ENCODE assay signal across 13 mouse cellular contexts in the genomic region with DNA sequence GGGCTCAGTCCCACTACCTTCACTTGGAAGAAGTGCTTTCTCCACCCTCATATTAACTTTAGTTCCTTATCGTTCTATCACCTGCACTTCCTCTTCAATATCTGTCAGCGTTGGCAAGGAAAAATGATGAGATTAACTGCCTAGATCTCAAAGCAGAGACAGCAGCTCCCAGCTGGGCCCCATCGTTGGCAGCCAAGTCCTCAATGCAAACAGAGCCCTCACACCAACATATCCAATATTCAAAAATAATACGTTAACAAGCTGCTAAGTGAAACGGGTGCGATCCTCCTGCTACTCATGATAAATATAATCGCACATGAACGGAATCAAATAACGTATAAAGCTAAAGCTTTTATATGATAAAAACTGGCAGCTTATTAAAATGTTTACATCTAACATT.
"Had no signal": no experiment of that assay in that cellular context is flagged by ENCODE, and none has a peak within 500 bp of the region (broad histone marks: within the 10 kb centered on the region; RNA-seq: fewer than 3 reads in every experiment).

No protein-coding gene starts in this region.

- H3K4me1 ChIP-seq: midbrain, embryonic 13.5 days; midbrain, embryonic 15.5 days; neural tube, embryonic 12.5 days had no signal

- DNase-seq: liver, postnatal 0 days; lung, adult 2 months; lung, postnatal 10 days; right cerebral cortex, postnatal 14 days; thymus, adult 18-20 months; thymus, postnatal 14 days; thymus, postnatal 36 days had no signal

- H3K9ac ChIP-seq: liver, postnatal 0 days; midbrain, embryonic 13.5 days; midbrain, embryonic 15.5 days; neural tube, embryonic 12.5 days had no signal

- ATAC-seq: liver, postnatal 0 days; midbrain, embryonic 13.5 days; midbrain, embryonic 15.5 days had no signal

- H3K4me3 ChIP-seq: megakaryocyte, embryonic 14.5 days; midbrain, embryonic 13.5 days; midbrain, embryonic 15.5 days; neural tube, embryonic 12.5 days had no signal

- H3K27ac ChIP-seq: macrophage; midbrain, embryonic 13.5 days; midbrain, embryonic 15.5 days; neural tube, embryonic 12.5 days had no signal

- H3K4me2 ChIP-seq: midbrain, embryonic 11.5 days; midbrain, embryonic 13.5 days; midbrain, embryonic 15.5 days; neural tube, embryonic 12.5 days had no signal

- H3K9me3 ChIP-seq: midbrain, embryonic 13.5 days; midbrain, embryonic 15.5 days; neural tube, embryonic 12.5 days had no signal

- H3K36me3 ChIP-seq: midbrain, embryonic 13.5 days; midbrain, embryonic 15.5 days; neural tube, embryonic 12.5 days had no signal

- H3K27me3 ChIP-seq: megakaryocyte, embryonic 14.5 days; midbrain, embryonic 15.5 days; neural tube, embryonic 12.5 days had no signal
